Mouse (Mus musculus): ENCODE data around the gene Prr12.
A peak's percentile ranks its signal among the peaks of the same experiment; 100 is the strongest.
"Not testable (repeated sequence)": the region's sequence is repeated elsewhere in the genome, so short reads cannot be mapped to it uniquely, and the experiment has no call there.

Prr12 gene

DNA sequence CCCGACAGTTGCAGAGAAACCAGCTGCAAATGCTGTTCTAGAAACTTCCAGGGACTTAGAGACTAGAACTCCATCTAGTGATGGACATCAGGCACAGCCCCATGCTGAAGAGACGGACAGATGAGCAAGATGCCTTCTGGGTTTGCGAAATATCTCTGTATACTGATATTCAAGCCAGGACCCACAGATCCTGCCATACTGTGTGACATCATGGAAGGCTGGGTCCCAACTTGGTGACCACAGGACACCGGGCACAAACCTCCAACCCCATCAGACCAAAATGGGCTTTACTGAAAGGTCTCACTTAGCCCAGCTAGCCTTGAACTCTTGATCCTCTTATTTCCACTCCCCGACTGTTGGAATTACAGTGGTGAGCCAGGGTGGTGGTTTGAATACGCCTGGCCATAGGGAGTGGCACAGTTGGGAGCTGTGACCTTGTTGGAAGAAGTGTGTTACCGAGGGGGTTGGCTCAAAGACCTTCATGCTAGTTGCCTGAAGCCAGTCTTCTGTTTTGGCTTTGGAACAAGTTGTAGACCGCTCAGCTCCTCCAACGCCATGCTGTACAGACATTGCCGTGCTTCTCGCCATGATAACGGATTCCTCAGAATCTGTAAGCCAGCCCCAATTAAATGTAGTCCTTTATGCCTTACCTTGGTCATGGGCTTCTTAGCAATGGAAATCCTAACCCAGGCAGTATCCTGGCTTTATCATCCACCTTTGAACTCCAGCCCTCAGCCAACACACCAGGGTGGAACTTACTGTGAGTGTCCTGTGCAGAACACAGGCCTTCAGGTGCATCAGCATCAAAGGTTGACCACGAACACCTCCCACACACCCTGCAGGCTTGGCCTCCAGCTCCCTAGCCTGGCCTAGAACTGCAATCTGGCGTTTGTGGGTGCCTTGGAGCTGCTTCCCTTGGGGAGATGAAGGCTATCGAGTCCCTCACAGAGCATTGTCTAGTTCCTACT is 28.1 kb downstream of the Prr12 start:
- no peak for DNase-seq (ENCODE audit: low read depth, low spot score)

DNA sequence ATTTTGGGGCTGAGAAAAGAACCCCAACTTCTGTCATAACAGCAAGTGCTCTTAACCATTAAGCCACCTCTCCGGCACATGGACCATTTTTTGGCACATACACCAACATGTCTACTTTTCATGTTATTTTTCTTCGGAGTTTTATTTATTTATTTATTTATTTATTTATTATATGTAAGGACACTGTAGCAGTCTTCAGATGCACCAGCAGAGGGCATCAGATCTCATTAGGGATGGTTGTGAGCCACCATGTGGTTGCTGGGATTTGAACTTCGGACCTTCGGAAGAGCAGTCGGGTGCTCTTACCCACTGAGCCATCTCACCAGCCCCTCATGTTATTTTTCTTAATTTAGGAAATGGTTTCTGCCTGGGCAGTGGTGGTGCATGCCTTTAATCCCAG is 29.0 kb downstream of the Prr12 start:
- DNase-seq (ENCODE audit: low read depth, low spot score), result not testable (repeated sequence)

DNA sequence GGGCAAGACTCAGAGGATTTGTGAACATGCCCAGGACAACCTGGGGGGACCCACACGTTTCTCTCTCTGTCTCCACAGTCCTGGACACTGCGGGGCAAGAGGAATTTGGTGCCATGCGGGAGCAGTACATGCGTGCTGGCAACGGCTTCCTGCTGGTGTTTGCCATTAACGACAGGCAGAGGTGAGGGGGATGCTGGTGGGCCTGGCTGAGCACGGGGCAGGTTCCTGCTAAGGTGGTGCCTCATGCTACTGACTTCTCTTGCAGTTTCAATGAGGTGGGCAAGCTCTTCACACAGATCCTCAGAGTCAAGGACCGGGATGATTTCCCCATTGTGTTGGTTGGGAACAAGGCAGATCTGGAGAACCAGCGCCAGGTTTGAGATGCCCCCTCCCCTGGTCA is 32.5 kb downstream of the Prr12 start:
- no peak for DNase-seq (ENCODE audit: low read depth, low spot score)

DNA sequence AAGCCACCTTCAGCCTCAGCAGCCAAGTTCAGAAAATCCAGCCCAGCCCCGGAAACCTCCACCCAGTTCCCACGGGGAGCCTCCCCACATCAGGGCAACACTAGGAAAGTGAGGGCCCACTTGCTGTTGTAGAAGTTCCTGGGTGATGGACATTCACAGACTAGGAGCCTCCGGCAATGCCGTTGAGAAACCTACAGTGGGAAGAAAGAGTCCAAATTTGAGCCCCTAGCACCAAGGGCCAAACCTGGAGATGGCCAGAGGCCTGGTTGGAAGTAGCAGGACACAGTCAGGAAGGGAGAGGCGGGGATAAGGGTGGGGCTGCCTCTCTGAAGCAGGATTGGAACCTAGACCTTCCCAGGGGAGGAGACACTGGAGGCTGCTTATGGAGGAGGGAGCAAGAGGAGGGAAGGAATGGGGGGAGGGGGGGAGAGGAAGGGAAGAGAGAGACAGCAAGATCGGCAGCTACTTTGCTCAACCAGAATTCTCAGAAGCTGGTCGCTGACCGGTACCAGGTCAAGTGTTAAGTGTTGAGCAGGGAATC is 33.6 kb downstream of the Prr12 start:
- DNase-seq (ENCODE audit: low read depth, low spot score), result no peak

DNA sequence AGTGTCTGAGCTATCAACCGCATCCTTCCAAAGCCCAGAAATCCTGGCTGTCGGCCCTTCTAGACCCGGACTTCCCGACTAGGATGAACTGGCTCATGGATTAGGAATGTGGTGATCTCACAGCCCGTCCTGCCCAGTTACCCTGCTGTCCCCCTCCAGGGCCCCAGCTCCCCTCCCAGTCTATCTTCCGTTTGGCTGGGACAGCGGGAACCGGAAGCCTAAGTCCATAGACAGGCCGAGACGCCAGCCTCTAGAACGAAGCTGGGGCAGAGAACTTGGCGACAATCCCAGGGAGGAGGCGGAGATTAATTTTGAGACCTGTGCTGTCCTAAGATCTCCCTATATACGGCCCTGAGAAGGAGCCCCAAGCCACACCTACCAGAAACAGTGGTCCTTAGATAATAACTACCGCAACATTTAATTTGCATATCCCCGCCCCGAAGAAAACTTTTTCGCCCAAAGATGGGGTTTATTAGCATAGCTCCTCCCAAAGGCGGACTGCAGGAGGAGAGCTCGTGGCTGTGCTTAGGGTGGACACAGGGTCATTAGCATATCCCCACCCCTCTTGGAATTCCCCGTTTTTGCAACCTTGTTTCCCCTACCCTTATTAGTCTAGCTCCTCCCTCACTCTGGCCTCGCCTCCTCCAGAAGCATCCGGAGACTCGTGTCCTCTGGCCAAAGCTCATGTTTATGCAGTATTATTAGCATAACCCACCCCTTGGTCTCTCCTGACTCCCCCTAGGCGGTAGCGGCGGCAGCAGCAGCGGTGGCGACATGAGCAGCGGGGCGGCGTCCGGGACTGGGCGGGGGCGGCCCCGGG is 35.2 kb downstream of the Prr12 start, which contains the start of gene Rras:
Gene Rras (plus strand): TSS at position 720 of the 820 bp plus-strand sequence.
- DNase-seq (ENCODE audit: low read depth, low spot score), result peak; percentile 97

DNA sequence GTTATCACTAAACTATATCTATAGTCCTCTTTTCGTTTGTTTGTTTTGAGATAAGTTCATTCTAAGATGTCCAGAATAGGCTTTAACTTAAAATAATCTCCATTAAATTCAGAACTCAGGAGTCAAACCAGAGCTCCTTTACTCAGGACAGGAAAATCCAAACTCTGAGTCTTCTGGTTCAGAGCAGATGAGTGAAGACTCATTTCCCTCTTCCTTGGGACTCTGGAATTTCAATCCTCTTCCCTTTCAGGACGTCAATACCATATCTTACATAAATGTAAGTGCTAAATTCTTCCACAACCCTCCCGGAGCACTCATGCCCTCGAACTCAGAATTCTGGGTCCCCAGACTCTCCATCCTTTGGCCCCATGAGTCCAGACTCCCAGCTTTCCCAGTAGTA is 35.9 kb downstream of the Prr12 start:
- no peak for DNase-seq (ENCODE audit: low read depth, low spot score)

DNA sequence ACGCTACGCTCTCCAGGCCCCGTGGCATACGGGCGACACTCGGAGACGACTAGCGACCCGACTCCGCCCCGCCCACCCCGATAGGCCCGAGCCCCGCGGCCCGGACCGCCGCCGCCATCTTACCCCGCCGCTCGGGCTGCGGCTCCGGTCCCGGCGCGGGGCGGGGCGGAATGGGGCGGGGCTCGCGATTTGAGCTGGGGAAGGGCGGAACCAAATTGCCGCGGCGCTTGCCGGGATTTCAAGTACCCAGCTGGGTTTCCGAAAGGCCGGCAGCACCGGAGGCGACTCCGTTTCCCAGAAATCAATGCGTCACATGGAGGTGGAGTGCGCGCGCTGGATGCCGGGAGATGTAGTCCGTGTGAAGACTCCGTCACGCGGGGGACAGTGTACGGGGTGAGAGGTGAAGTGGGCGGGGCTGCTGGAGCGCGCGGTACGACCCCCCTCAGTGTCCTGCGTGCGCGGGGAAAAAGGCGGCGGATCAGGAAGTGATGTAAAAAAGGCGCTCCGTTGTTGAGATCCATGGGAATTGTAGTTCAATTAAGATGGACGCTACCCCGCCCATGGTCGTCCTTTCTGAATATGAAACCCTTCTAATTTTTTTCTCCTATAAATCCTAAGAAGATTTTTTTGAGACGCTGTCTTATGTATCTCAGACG is 36.6 kb downstream of the Prr12 start, which contains the start of gene Scaf1:
Gene Scaf1 (minus strand): TSS at position 407 of the 656 bp plus-strand sequence.
- peak; percentile 99 for DNase-seq (ENCODE audit: low read depth, low spot score)

DNA sequence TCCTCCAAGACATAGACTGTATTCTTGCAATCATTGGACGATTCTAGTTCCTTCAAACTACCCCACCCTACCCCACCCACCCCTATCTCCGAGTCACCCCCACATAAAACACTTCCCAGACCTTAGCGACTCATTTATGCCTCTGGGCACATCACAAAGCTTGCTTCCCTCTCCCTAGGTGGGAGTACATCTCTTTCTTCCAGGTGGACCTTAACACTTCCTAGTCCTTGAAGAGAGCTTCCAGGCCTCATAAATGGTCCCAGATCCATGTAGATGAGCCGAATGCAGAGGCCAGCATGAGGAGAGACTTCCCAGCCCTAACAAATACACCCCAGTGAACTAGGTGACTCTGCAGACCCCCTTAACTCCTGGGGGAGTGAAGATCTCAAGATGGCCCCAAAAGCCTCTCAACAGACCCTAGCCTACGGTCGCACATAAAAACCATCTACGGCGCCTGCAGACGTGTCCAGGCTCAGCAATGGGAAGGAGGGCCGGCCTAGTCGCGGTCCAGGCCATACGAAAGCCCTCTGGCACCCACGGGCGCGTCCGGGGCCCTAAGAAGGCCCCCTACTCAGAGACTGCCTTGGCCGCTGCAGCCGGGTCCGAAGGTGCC is 37.2 kb downstream of the Prr12 start:
- DNase-seq (ENCODE audit: low read depth, low spot score), result no peak

DNA sequence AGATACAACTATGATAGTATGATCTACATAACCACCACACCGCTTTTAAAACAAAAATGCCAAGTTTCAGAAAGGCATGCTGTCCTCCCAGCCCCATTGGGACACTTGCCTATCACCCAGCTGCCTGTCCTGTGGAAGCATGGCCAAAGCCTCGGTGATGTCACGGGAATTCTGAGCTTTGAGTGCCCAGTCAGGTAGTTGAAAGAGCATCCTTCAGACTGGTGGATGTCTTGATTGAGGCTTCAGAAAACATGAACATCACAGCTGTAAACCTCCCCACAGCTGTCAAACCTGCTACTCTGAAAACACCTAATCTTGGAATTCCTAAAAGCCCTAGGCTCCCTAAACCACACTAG is 38.6 kb downstream of the Prr12 start:
- DNase-seq (ENCODE audit: low read depth, low spot score), result no peak

DNA sequence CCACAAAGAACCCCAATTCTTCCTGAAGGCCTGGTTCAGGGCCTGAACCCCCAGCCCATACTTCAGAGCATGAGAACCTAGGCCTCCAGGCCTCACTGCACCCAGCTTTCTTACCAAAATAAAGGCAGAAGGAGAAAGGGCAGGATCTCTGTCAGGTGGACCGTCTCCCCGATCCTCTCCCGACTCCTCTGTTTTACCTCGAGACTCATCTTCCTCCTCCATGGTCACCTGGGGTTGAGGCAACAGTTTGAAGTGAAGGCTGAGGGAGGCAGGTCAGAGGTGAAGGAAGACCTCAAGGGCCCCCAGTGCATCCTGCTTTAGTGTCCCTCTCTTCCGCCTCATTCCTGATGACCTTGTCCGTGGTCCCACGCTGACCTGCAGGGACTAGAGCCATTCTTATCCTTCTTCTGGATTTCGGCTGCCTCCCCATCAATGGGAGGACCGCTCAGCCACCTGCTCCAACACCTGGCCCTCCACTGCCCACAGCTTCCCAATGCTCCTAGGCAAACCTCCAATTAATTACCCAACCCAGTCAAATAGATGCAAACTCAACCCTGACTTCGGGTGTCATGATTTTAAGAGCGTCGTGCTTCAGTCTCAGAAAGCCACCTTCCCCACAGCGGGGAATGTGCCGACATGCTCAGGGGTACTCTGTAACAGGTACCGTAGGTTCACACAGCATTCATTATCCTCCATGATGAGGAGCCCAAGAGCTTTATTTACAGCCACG is 39.1 kb downstream of the Prr12 start:
- no peak for DNase-seq (ENCODE audit: low read depth, low spot score)

DNA sequence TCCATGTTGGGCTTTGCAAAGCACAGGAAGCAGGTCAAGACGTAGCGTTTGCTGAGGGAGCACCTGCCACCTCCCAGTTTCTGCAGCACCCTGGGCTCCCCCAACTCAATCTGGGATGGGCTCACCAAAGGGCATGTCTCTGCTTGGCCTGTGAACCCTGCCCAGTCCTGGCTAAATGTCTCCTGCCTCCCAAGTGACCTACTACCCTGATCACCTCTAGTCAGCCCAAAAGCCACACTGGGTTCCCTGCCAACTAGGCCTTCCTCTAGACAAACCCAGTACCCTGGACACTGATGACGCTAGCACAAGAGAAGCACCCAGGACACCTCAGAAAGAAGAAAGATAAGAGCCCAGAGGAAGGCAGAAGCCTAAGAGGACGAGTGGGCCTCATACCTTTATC is 39.9 kb downstream of the Prr12 start:
- DNase-seq (ENCODE audit: low read depth, low spot score), result no peak

DNA sequence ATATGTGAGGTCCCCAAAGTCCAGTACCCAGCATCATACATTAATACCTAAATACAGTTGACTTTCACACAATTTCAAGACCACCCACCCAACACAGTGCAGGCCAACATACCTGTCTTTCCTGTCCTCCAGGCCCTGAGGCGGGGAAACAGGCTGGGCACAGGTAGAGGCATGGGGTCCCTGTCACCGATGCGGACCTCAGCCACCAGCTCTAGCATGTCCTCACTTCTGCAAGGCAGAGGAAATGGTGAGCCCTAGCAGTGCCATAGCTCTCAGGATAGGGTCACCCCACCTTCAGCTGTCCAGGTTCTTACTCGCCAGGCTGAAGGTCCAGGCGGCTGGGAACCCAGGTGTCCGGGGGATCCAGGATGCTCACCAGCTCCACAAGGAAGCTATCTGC is 40.7 kb downstream of the Prr12 start:
- no peak for DNase-seq (ENCODE audit: low read depth, low spot score)

DNA sequence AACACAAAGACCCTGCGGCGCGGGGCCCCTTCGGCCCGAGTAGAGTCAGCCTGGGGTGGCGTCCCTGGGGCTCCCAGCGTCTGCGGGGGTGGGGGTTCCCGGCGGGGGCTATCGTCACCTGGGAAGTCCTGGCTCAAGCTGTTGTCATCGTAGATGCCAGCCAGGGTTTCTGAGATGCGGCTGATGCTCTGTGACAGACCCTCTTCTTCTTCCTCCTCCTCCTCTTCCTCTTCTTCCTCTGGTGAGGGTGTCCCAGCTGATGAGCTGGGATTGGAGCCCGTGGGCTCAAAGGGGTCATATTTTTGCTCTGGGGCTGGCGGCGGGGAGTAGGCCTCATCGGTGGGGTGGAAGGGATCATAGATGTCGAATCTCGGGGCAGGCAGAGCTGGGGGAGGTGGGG is 44.3 kb downstream of the Prr12 start:
- DNase-seq (ENCODE audit: low read depth, low spot score), result no peak

DNA sequence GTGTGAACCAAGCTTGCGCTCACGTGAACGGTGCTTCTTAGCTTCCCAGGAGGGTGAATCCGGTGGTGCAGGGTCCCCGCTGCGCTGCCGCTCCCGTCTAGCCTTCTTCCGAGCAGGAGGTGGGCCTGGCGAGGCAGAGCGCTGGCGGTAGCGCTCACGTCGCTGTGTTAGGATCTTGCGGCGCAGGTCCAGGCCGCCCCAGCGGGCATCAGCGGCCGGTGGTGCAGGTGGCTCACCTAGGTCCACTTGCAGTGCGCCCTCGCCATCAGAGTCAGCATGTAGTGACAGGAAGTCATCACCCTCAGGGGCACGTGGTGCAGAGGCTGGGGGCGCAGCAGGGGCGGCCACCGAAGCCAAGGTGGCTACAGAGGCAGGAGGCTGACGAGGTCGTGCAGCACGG is 44.8 kb downstream of the Prr12 start:
- no peak for DNase-seq (ENCODE audit: low read depth, low spot score)

DNA sequence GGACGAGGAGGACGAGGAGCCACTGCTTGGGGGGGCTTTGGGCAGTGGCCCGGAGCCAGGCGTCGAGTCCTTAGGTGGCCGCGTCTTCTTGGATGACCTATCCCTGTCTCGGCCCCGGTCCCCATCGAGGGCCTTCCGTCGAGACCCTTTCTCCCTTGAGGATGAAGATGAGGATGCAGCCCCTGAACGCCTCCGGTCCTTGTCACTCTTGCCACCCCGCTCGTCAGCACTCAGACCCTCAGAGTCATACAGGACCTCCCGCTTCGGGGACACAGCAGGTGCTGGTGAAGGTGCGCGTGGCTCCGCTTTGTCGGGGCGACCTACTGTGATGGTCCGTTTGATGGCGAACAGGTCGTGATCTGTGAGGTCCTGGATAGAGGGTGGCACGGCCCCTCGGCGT is 45.5 kb downstream of the Prr12 start:
- DNase-seq (ENCODE audit: low read depth, low spot score), result no peak

DNA sequence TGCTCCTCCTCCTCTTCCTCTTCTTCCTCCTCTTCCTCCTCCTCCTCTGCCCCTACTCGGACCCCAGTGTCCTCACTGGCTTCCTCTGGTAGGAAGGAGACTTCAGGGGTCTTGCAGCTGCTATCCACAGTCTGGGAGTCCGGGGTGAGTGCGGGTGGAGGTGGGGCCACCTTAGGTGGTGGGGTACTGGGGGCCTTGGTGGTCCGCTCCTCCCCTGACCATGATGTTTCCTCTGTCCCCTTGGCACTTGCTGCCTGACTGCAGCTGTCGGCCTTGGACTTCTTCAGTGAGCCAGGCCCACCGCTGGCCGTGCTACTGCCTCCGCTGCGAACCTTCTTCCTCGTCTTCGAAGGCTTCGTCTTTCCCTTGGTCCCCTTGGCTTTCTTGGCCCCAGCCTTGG is 46.2 kb downstream of the Prr12 start:
- no peak for DNase-seq (ENCODE audit: low read depth, low spot score)

DNA sequence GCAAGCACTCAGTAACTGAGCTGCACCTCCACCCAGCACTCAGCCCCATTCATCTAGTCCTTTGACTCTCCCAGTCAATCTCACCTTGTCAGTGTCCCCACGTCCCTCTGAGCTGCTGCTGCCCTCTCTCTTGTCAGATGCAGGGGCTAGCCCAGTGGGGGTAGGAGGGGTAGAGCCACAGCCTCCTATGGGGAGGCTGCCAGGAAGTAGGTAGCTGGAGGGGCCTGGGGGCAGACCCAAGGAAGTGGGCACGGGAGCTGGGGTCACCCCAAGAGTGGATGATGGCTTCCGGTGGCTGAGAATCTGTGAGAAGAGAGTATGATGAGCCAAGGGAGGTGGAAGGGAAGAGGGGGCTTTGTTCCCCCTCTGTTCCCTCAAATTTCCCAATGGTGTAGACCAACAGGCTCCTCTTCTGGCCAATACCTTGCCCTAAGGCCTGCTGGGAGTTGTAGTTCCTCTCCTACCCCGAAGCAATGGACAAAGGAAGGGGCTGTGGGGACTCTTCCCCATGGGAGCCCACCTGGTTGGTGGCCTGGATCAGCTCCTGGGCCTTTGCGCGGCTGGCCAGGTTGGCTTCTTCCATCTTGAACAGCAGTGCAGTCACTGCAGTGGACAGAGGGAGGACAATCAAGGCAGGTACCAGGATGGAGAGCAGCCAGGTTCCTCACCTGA is 47.2 kb downstream of the Prr12 start:
- no peak for DNase-seq (ENCODE audit: low read depth, low spot score)

DNA sequence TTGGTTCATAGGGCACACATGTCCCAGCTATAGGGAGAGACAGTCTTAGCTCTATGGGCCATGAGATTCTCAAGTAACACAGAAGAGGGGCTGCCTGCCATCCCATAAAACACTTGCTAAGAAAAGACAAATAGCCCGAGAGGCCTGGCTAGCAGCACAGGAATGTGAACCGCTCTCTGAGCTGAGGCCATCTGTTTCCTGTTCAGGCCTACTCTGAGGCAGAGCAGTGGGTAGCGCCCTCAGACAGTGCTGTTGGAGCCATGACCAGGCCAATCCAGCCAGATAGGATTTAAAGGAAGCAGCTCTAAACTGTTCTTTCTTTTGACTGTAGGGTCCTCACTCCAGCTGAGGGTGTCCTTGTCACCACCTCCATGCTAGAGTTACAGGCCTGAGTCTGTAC is 48.1 kb downstream of the Prr12 start:
- no peak for DNase-seq (ENCODE audit: low read depth, low spot score)

DNA sequence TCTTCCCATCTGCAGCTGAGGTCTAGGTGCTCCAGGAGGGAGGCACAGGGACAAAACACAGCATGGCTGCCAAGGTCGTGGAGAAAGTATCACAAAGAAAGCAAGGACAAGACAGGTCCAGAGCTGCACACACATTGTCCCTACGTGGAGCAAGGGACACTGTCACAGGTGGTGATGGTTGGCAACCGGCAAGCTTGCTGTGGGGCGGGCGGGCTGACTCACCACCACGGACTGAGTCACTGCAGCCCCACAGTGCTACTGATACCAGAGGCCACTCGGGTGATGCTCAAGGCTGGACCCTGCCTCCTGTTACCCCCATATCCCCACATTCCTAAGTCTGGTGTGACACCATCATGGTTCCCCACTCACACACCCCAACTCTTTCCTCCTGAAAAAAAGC is 50.2 kb downstream of the Prr12 start:
- no peak for DNase-seq (ENCODE audit: low read depth, low spot score)

DNA sequence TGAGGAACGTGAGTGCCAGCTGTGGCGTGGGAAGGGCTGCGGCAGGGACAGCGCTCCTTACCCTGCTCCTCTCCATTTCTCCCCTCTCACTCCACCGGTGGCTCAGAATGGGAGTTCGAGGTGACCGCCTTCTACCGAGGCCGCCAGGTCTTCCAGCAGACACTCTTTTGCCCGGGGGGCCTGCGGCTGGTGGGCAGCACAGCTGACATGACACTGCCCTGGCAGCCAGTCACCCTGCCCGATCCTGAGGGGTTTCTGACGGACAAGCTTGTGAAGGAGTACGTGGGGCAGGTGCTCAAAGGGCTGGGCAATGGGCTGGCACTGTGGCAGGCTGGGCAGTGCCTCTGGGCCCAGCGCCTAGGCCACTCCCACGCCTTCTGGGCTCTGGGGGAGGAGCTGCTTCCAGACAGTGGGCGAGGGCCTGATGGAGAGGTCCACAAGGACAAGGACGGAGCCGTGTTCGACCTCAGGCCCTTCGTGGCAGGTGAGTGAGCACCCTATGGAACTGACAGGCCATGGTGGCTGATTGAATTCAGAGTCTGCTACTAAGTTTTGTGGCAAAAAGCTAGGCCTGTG is 52.1 kb downstream of the Prr12 start:
- no peak for DNase-seq (ENCODE audit: low read depth, low spot score)

All from forelimb bud, embryonic 11.5 days (tissue).